Mouse (Mus musculus): ENCODE results near the gene Pon1.

- TF ChIP-seq CTCF (IDR thresholded peaks at IDR 0.05; ENCODE audit: extremely low read depth, insufficient read length, insufficient replicate concordance, low read depth, low read length) (no peak), POLR2A (IDR thresholded peaks at IDR 0.05; ENCODE audit: low read depth, low read length) (no peak)
Measured at GRCm38 (mm10) chr6:5155313-5155927, 38.3 kb downstream of the Pon1 start.
